Mouse (Mus musculus) heart, embryonic 14.5 days (tissue): ENCODE measurements at regions not wholly inside any gene's neighbourhood (a gene's known extent, or its start where the extent isn't known, plus 50 kb on each side); places are given as distances from the start of the nearest gene placed in this dataset. TPM values are rescaled to one million over a fixed set of nuclear protein-coding genes. Genes with fewer than 3 reads are reported as not detected.

Source experiments
- ATAC-seq: fragments of 200-750 bp; cut with Nextera tagmentation; 2 replicates; pipeline ENCODE4 v1.8.0; 2017; ENCODE audit warnings: low read depth, moderate TSS enrichment; ENCODE audit not compliant: insufficient number of reproducible peaks, insufficient read depth, low FRiP score
- H3K27ac ChIP-seq, 2 experiments: fragments of 200-500 bp in 1 of 2; fragments of 300-500 bp in 1 of 2; sonication (generic) in 1 of 2; replicated peaks in 1 of 2; 2 replicates each; pipeline ENCODE4 v1.5.1; 2012 to 2014; ENCODE audit warnings: low read depth in 2 of 2, low read length in 2 of 2, control low read depth in 1 of 2, mild to moderate bottlenecking in 1 of 2, mixed read lengths in 1 of 2; ENCODE audit not compliant: control insufficient read depth in 1 of 2, insufficient read depth in 1 of 2
- H3K27me3 ChIP-seq: fragments of 300-500 bp; sonication (generic); 2 replicates; pipeline ENCODE4 v1.6.1; 2014; ENCODE audit warnings: mild to moderate bottlenecking, low read length, control low read depth; ENCODE audit not compliant: control insufficient read depth, insufficient read depth
- H3K36me3 ChIP-seq: fragments of 300-500 bp; sonication (generic); 2 replicates; pipeline ENCODE4 v1.6.1; 2014; ENCODE audit warnings: mild to moderate bottlenecking, control low read depth, low read length, mixed read lengths; ENCODE audit not compliant: control insufficient read depth, insufficient read depth
- H3K4me1 ChIP-seq, 2 experiments: fragments of 200-500 bp in 1 of 2; fragments of 300-500 bp in 1 of 2; sonication (generic) in 1 of 2; 2 replicates each; pipeline ENCODE4 v1.6.1; 2012 to 2014; ENCODE audit warnings: low read length in 2 of 2, control low read depth in 1 of 2, mixed read lengths in 1 of 2; ENCODE audit not compliant: control insufficient read depth in 2 of 2, insufficient read depth in 2 of 2
- H3K4me2 ChIP-seq: fragments of 300-500 bp; sonication (generic); 2 replicates; pipeline ENCODE4 v1.6.1; 2014; ENCODE audit warnings: mild to moderate bottlenecking, low read length
- H3K4me3 ChIP-seq, 2 experiments: fragments of 200-500 bp in 1 of 2; fragments of 300-500 bp in 1 of 2; sonication (generic) in 1 of 2; 2 replicates each; pipeline ENCODE4 v1.5.1; 2012 to 2014; ENCODE audit warnings: low read length in 2 of 2, mild to moderate bottlenecking in 2 of 2, control low read depth in 1 of 2, low read depth in 1 of 2, moderate library complexity in 1 of 2; ENCODE audit not compliant: control insufficient read depth in 1 of 2, insufficient read depth in 1 of 2
- H3K9ac ChIP-seq: fragments of 300-500 bp; sonication (generic); 2 replicates; pipeline ENCODE4 v1.6.1; 2014; ENCODE audit warnings: mild to moderate bottlenecking, low read length
- H3K9me3 ChIP-seq: fragments of 300-500 bp; sonication (generic); 2 replicates; pipeline ENCODE4 v1.6.1; 2016; ENCODE audit warnings: low read length, control low read depth; ENCODE audit not compliant: control insufficient read depth
- WGBS: fragments of 180-500 bp; shearing (Covaris S2); extraction: QIAGEN DNeasy Blood & Tissue Kit; methylation state at CpG from one replicate; pipeline ENCODE4 v1.1.7; 2014; 5-methylcytosine and 5-hydroxymethylcytosine counted together
- microRNA-seq: library from miRNA; unstranded; fragments of <30 nt; microRNA quantifications from one replicate; pipeline ENCODE4, GENCODE M21; 2016

DNA sequence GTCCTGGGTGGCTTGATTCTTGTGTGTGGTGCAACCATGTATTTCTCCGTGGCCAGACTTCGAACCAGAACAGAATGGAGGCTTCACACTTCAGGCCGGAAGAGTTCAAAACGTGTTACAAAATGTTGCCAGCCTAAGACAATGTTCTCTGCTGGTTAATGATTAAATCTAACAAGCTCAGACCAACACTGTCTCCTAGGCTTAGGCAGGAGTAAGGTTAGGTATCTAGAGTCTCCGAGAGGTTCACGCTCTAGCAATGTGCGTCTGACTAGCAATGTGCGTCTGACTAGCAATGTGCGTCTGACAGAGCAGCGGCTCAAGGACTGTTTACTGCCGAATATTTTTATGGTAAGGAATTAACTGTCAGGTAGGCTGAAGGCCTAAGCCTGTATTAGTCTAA is 81.5 kb downstream of the Suclg1 start:
- 86% methylated on average over 11 of the region's 11 CpGs for WGBS
- H3K4me1 ChIP-seq = no peaks in the 10 kb centered on the region
- no peaks in the 10 kb centered on the region for H3K27me3 ChIP-seq
- no peak for ATAC-seq
- no peak overlapping the region for H3K4me2 ChIP-seq
- H3K4me3 ChIP-seq = no peak overlapping the region
- no peaks in the 10 kb centered on the region for H3K36me3 ChIP-seq
- no peak overlapping the region for H3K27ac ChIP-seq
- no peaks in the 10 kb centered on the region for H3K9me3 ChIP-seq
- H3K9ac ChIP-seq = no peak overlapping the region

Small RNA genes lying in the stretch of these regions (microRNA-seq; reads per million reads assigned to microRNA genes)
- not detected for gene Gm24370
